9 mouse cellular contexts compared by ENCODE assay signal in genomic region chr3:100682281-100682680, GRCm38 (mm10). TPM values are rescaled to one million over a fixed set of nuclear protein-coding genes. Genes with fewer than 3 reads are reported as not detected.
DNase-seq lines count a peak whose midpoint lies in the region; ATAC-seq and TF ChIP-seq lines count a peak whose summit lies in the region.
"Had no signal": no experiment of that assay in that cellular context is flagged by ENCODE, and none has a peak within 500 bp of the region (broad histone marks: within the 10 kb centered on the region; RNA-seq: fewer than 3 reads in every experiment).

No protein-coding gene starts in this region.

- 29% methylated on average over 4 of the region's 4 CpGs for WGBS in lung, embryonic 14.5 days
- WGBS in forebrain, embryonic 10.5 days = 78% methylated on average over 4 of the region's 4 CpGs
- WGBS in limb, embryonic 12.5 days = 44% methylated on average over 4 of the region's 4 CpGs
- 34% methylated on average over 4 of the region's 4 CpGs for WGBS in neural tube, embryonic 14.5 days
- WGBS in thymus, adult 2 months = 61% methylated on average over 4 of the region's 4 CpGs

- peak overlapping the region; percentile 95 for H3K4me2 ChIP-seq in lung, embryonic 14.5 days
- H3K4me2 ChIP-seq in limb, embryonic 12.5 days = peak overlapping the region; percentile 90
- peak overlapping the region; percentile 87 for H3K4me2 ChIP-seq in neural tube, embryonic 14.5 days (ENCODE audit: low read depth, low read length)

- H3K9me3 ChIP-seq in lung, embryonic 14.5 days (ENCODE audit: low read depth, low read length) = no peaks in the 10 kb centered on the region
- no peaks in the 10 kb centered on the region for H3K9me3 ChIP-seq in forebrain, embryonic 10.5 days
- no peaks in the 10 kb centered on the region for H3K9me3 ChIP-seq in limb, embryonic 12.5 days
- H3K9me3 ChIP-seq in neural tube, embryonic 14.5 days (ENCODE audit: control insufficient read depth, low read length) = no peaks in the 10 kb centered on the region

- H3K4me1 ChIP-seq in lung, embryonic 14.5 days (ENCODE audit: insufficient read depth) = peaks cover 8% of the 10 kb centered on the region
- H3K4me1 ChIP-seq in forebrain, embryonic 10.5 days = peaks cover 54% of the 10 kb centered on the region
- H3K4me1 ChIP-seq in limb, embryonic 12.5 days (replicated peaks) = peaks cover 39% of the 10 kb centered on the region
- H3K4me1 ChIP-seq in neural tube, embryonic 14.5 days (ENCODE audit: control insufficient read depth, insufficient read depth, low read length) = peaks cover 30% of the 10 kb centered on the region
- peaks cover 14% of the 10 kb centered on the region for H3K4me1 ChIP-seq in thymus, adult 2 months (replicated peaks; ENCODE audit: control insufficient read depth, insufficient read depth, low read length)

- no peak for ATAC-seq in lung, embryonic 14.5 days (ENCODE audit: insufficient read depth)
- ATAC-seq in limb, embryonic 12.5 days (ENCODE audit: insufficient number of reproducible peaks, insufficient read depth, low FRiP score, low TSS enrichment, low read depth) = no peak
- ATAC-seq in neural tube, embryonic 14.5 days (ENCODE audit: low read depth) = no peak

- peak overlapping the region; percentile 43; the same call in 1 of the 2 replicates for H3K9ac ChIP-seq in lung, embryonic 14.5 days
- no peak overlapping the region for H3K9ac ChIP-seq in limb, embryonic 12.5 days (replicated peaks)
- H3K9ac ChIP-seq in neural tube, embryonic 14.5 days (replicated peaks; ENCODE audit: low read depth, low read length) = no peak overlapping the region

- H3K4me3 ChIP-seq in lung, embryonic 14.5 days (ENCODE audit: low read depth, low read length) = peak overlapping the region; percentile 83
- H3K4me3 ChIP-seq in forebrain, embryonic 10.5 days = peak overlapping the region; percentile 89
- H3K4me3 ChIP-seq in limb, embryonic 12.5 days (replicated peaks) = peak overlapping the region; percentile 40
- H3K4me3 ChIP-seq in neural tube, embryonic 14.5 days (ENCODE audit: low read depth, low read length) = peak overlapping the region; percentile 72
- no peak overlapping the region for H3K4me3 ChIP-seq in thymus, adult 2 months (ENCODE audit: control insufficient read depth, insufficient read depth, low read length)

- TF ChIP-seq CTCF in lung, embryonic 14.5 days (IDR thresholded peaks at IDR 0.05; ENCODE audit: low read depth) = no peak
- TF ChIP-seq CTCF in thymus, adult 2 months (IDR thresholded peaks at IDR 0.05; ENCODE audit: borderline replicate concordance, control insufficient read depth, extremely low read depth, insufficient read depth, low read length, poor library complexity) = no peak

- TF ChIP-seq POLR2A in thymus, adult 2 months (IDR thresholded peaks at IDR 0.05; ENCODE audit: control insufficient read depth, extremely low read depth, insufficient read depth, low read length, poor library complexity) = no peak

- H3K27me3 ChIP-seq in lung, embryonic 14.5 days (ENCODE audit: insufficient read depth, low read length) = no peaks in the 10 kb centered on the region
- H3K27me3 ChIP-seq in forebrain, embryonic 10.5 days (ENCODE audit: poor library complexity, severe bottlenecking) = no peaks in the 10 kb centered on the region
- no peaks in the 10 kb centered on the region for H3K27me3 ChIP-seq in limb, embryonic 12.5 days
- H3K27me3 ChIP-seq in neural tube, embryonic 14.5 days (ENCODE audit: control insufficient read depth, insufficient read depth, low read length) = no peaks in the 10 kb centered on the region
- no peaks in the 10 kb centered on the region for H3K27me3 ChIP-seq in thymus, adult 2 months (ENCODE audit: control insufficient read depth, insufficient read depth, low read length)

- no peak for DNase-seq in lung, embryonic 14.5 days
- DNase-seq in lung, postnatal 36 days = no peak
- no peak for DNase-seq in forebrain, embryonic 10.5 days (ENCODE audit: extremely low spot score, low spot score)
- DNase-seq in urinary bladder, postnatal 25 days (ENCODE audit: low spot score) = no peak
- DNase-seq in thymus, adult 2 months = no peak
- DNase-seq in right cerebral cortex, postnatal 14 days = no peak
- DNase-seq: gastrocnemius, postnatal 14 days had no signal

- no peaks in the 10 kb centered on the region for H3K36me3 ChIP-seq in lung, embryonic 14.5 days (ENCODE audit: insufficient read depth)
- H3K36me3 ChIP-seq in forebrain, embryonic 10.5 days (replicated peaks) = peaks cover 10% of the 10 kb centered on the region; the same call in 1 of the 2 replicates
- H3K36me3 ChIP-seq in limb, embryonic 12.5 days = no peaks in the 10 kb centered on the region
- H3K36me3 ChIP-seq in neural tube, embryonic 14.5 days (ENCODE audit: control insufficient read depth, insufficient read depth, low read length) = no peaks in the 10 kb centered on the region
- H3K36me3 ChIP-seq in thymus, adult 2 months (ENCODE audit: control insufficient read depth, insufficient read depth, low read length) = no peaks in the 10 kb centered on the region

- no peak overlapping the region for H3K27ac ChIP-seq in lung, embryonic 14.5 days (ENCODE audit: low read depth)
- no peak overlapping the region for H3K27ac ChIP-seq in forebrain, embryonic 10.5 days
- no peak overlapping the region for H3K27ac ChIP-seq in limb, embryonic 12.5 days
- H3K27ac ChIP-seq in neural tube, embryonic 14.5 days (ENCODE audit: low read depth, low read length) = no peak overlapping the region
- H3K27ac ChIP-seq in thymus, adult 2 months (ENCODE audit: control insufficient read depth, insufficient read depth, low read length) = no peak overlapping the region

RNA-seq across cellular contexts. Expression of gene Man1a2, which starts 3.0 kb away (rescaled TPM):
- polyA plus RNA-seq in lung, embryonic 14.5 days (2014; fragmentation: Nextera tagmentation; extraction: Ambion mirVana) = 83.2 and 90.1 TPM in 2 replicates
- 39.1 and 45.6 TPM in 2 replicates for polyA plus RNA-seq in forebrain, embryonic 10.5 days (2016; fragmentation: Nextera tagmentation; extraction: Ambion mirVana)
- polyA plus RNA-seq in limb, embryonic 12.5 days (2016; fragmentation: Nextera tagmentation; extraction: Ambion mirVana) = 80.9 and 98.4 TPM in 2 replicates
- 42.6 and 50.2 TPM in 2 replicates for polyA plus RNA-seq in neural tube, embryonic 14.5 days (2014; fragmentation: Nextera tagmentation; extraction: Ambion mirVana)
- polyA plus RNA-seq in thymus, adult 2 months (2012; rRNA removed) = 33.3 and 46.9 TPM in 2 replicates
